Mouse (Mus musculus) cerebellum, adult (tissue): ENCODE results near the gene Utp11.

ENCODE experiments used
- ATAC-seq: cut with Nextera tagmentation; 2 replicates; pipeline ENCODE4 v1.9.2; 2017; ENCODE audit warnings: mild to moderate bottlenecking, moderate library complexity, mixed read lengths; ENCODE audit not compliant: insufficient number of reproducible peaks, low FRiP score, low TSS enrichment

The Utp11 gene

DNA sequence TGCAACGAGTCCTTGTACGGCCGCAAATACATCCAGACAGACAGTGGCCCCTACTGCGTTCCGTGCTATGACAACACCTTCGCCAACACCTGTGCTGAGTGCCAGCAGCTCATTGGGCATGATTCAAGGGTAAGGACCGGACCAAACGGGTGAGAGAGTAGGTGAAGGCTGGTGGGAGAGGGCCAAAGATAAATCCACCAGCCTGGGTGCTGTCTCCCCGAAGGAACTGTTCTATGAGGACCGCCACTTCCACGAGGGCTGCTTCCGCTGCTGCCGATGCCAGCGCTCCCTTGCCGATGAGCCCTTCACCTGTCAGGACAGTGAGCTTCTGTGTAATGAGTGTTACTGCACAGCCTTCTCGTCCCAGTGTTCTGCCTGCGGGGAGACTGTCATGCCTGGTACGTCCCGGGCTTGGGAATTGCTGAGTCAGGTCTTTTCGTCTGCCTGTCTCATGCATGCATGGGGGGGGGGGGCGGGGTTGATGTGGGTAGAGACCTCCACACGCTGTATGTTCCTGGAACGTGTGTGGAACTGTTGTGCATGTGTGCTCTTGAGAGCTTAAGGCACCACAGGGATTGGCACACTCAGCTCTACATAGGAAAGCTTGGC, 12.4 kb upstream of the Utp11 start:
- ATAC-seq, result no peak

- no peak for ATAC-seq
These were observed 11.5 kb upstream of the Utp11 start for GRCm38 (mm10) chr4:124704797-124705474.

GRCm38 (mm10) chr4:124703881-124704796, 10.7 kb upstream of the Utp11 start:
- no peak for ATAC-seq

- ATAC-seq, result no peak; the same call in 1 of the 2 replicates
These were observed 10.0 kb upstream of the Utp11 start for GRCm38 (mm10) chr4:124703406-124703805.

DNA sequence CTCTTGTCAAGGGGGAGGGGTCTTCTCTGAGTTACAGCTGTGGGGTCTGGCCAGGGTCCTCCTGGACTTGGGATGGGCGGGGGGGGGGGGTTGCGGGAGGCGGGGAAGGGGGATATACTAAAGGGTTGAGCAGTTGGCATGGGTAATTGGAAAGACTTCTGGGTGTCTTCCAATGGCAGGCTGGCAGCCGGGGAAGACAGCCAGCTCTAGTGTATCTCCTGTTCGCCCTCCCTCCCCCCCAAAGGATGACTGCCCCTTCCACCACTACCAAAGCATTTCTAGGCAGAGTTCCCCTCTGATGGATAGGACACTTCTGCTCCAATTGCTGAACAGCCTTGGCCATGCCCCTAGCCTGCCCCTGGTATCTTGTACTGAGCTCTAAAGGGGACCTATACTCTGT, 8.5 kb upstream of the Utp11 start:
- no peak for ATAC-seq

GRCm38 (mm10) chr4:124701052-124701845, 7.8 kb upstream of the Utp11 start:
- ATAC-seq, result no peak

DNA sequence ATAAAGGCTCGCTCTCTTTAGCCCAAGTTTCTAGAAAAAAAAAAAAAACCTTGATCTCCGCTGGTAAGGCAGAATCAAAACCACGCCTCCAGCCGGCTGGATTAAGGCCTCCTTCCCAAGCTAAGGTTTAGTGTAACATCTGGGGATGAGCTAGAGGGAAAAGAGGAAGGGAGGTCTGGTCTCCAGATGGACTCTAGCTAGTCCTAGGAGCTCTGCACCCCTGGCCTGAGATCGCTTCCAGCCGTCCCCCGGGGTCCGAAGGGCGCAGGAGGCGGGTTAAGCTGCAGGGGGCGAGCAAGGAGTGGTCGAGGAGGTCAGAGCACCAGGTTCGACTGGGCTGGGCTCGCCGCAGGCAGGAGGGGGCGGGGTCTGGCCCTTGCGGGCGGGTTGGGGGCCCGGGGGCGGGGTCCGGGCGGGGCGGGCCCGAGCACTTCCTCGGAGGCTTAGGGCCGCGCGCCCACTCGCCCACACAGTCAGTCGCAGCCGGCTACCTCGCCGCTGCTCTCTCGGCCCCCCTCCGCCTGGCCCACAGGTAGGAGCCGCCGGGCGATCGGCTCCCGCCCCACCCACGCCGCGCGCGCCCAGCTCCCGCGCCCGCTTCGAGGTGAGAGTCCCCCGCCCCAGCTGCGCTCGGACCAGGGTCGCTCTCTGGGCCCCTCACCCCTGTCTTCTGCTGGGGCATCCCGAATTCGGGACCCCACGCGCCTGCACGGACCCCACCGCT, 7.0 kb upstream of the Utp11 start, which contains the start of gene Fhl3:
Gene Fhl3 (plus strand): TSS at position 454 of the 724 bp plus-strand sequence.
- ATAC-seq, result no peak

DNA sequence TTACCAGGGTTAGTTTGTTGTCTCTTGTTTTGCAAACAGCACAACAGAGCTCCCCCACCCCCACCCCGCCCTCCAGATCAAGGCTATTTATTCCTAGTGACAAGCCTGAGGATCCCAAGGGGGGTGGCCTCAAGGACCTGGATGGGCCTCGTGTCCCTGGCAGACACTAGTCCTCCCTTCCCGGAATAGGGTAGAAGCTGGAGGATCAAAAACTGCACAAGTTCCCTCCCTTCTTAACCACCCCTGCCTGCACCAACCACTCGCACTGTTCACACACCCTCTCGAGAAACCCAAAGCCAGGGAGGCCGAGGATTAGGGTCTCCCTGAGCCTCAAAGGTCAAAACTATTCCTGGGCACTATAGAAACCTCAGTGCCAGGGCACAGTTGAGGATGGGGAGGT, 6.4 kb upstream of the Utp11 start:
- ATAC-seq, result no peak

DNA sequence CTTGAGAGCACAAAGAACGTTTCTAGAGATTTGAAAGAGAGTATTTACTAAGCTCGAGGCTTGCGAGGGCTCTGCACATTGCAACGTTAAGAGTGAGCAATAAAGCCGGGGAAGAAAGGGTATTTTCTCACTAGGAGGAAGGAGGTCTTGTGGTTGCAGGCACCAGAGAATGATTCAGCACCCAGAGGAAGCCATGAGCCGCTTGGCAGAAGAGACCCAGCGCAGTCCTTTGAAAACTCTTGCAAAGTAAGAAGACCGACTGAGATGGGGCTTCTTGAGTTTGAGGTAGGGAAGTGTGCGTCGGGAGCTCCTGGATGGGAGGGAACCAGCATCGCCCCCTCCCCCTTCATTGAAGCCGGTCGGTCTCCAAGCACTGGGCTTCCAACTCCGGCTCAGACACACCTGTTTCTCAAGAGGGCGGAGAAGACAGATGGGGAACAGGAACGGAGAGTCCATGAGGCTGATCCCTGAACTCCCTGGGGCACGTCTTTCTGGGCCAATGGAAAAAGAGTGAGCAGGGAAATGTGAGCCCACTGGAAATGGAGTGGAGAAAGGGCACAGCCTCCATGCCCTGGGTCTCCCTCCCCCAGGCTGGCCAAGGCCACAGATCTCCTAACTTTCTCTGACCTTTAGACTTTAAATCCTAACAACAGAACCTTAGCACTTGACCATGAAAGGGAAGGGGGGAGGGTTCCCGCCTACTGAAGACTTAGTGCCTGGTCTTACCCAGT, 2.6 kb upstream of the Utp11 start:
- ATAC-seq, result no peak

- no peak for ATAC-seq
These were observed 1.2 kb upstream of the Utp11 start for GRCm38 (mm10) chr4:124694572-124694971.

- ATAC-seq, result no peak
These were observed 961 bp downstream of the Utp11 start for GRCm38 (mm10) chr4:124692416-124692861.

DNA sequence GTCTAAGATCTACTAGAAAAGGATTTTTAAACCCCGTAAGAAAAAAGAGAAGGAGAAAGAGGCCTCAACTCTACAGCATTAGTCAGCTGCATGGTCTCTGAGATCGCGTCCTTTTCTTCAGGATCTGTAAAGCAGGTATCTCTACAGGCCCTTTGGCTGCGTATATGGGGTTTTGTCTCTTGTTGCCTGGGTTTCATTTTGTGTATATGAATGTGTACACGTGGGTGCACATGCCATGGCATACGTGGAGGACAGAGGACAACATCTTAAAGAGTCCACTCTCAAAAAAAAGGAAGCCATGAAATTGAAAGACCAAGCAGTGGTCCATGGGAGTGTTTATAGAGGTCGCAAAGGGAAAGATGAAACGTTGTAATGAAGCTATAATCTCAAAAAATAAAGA, 1.9 kb downstream of the Utp11 start:
- ATAC-seq, result no peak

DNA sequence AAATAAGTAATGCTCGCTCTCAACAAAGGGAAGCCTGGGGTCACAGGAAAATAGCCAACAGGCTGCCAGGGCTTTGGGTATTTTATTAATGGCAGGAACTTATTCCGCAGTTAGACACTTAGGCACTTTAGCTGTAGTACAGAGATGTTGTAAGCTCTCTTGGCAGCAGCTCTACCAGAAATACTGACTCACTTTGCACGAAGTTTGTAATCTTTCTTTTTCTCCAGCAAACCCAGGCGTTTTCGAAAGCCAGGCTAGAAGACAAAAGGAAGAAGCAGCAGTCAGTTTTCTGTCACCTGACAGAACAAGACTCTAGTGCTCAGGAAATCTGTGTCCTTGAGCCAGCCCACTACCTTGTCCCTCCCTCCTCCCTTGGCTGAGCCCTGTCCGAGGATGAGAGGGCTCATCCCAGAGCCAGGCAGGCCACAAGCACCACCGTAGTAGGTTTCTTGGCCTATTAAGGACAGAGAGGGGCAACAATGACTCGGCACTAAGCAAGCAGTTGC, 7.5 kb downstream of the Utp11 start:
- no peak for ATAC-seq

GRCm38 (mm10) chr4:124685453-124685852, 7.9 kb downstream of the Utp11 start:
- ATAC-seq, result no peak

- no peak for ATAC-seq
These were observed 8.4 kb downstream of the Utp11 start for GRCm38 (mm10) chr4:124685004-124685403.

DNA sequence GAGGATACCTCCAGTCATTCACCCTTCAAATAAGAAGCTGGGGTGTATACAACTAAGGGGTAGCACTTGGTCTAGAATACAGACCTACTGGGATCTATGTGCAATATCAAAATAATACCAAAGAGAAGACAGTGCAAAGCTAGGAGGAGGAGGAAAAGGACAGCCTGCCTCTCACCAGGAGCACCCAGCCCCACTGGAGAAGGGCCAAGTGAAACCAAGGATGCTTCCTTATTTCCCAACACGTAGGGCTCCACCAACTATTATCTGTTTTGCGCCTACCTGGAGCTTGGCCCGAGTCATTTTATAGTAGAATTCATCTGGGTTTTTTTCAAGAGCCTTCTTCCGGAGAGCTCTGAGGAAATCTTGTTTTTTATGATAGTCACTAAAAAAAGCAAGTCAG, 9.9 kb downstream of the Utp11 start:
- ATAC-seq, result no peak

- ATAC-seq, result no peak
These were observed 11.1 kb downstream of the Utp11 start for GRCm38 (mm10) chr4:124682270-124682669.

DNA sequence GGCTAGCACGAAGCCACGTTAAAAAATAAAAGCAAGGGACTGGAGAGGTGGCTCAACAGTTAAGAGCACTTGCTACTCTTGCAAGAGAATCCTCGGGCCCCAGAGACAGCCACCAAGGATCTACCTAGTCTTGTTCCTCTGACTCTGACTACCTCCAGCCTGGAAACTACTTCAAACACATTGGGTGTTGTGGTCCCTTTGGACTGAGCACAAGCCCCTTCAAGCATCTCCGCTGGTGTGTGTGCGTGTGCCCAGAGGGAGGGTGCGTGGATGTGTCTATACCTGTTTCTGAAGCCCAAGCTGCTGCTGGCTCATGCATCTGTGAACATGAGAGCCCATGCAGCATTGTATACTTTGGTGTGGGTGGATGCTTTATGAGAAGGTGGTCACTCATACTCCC, 17.4 kb downstream of the Utp11 start:
- no peak for ATAC-seq

DNA sequence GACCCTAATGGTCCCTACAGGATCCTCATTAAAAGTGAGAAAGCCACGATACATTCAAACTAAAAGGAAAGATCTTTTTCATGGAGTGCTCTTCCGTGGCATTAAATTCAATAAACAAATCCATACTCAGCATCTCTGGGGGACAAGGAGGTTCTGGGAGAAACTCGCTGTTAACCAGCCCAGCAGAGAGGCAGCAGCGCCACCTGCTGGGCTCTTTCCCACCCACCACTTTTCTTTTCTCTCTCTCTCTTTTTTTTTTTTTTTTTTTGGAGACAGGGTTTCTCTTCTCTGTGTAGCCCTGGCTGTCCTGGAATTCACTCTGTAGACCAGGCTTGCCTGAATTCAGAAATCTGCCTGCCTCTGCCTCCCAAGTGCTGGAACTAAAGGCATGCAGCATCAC, 18.4 kb downstream of the Utp11 start:
- ATAC-seq, result no peak
